In the genomic region with DNA sequence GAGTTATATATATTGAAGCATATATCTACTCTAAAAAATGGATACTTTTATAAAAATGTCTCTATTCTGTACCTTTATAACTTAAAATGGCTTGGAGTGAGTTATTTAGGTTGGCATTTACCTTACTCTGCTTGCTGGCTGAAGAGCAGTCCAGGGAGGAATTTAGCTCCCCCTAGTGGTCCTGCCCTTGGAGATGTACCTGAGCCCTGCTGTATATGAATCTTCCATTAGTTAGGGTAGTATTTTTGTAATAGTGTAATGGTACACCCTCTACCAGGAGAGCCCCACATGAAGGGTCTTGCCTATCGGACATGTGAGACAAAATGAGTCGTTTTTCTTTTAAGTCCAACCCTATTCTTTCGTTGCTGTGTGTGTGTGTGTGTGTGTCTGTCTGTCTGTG, we compare ENCODE assay signal across 8 mouse cellular contexts. TPM values are rescaled to one million over a fixed set of nuclear protein-coding genes. Genes with fewer than 3 reads are reported as not detected.
A peak's percentile ranks its signal among the peaks of the same experiment; 100 is the strongest.
DNase-seq lines count a peak whose midpoint lies in the region; ATAC-seq and TF ChIP-seq lines count a peak whose summit lies in the region.

No protein-coding gene starts in this region.

- peak; percentile 59 for TF ChIP-seq CTCF in midbrain, postnatal 0 days (IDR thresholded peaks at IDR 0.05)

- H3K36me3 ChIP-seq in midbrain, postnatal 0 days (ENCODE audit: insufficient read depth, low read length): peaks cover 4% of the 10 kb centered on the region; the same call in 1 of the 2 replicates
- no peaks in the 10 kb centered on the region for H3K36me3 ChIP-seq in midbrain, embryonic 11.5 days (ENCODE audit: control insufficient read depth, insufficient read depth, low read length)

- DNase-seq in cerebellum, adult 18-20 months: peak; percentile 27 to 28
- DNase-seq in midbrain, postnatal 0 days (ENCODE audit: low spot score): no peak
- no peak for DNase-seq in midbrain, embryonic 11.5 days (ENCODE audit: low spot score, missing footprints)
- peak; percentile 48 to 58 for DNase-seq in cerebellum, postnatal 10 days
- DNase-seq in kidney, postnatal 4 days: peak; percentile 27 to 49
- DNase-seq in retina, embryonic 14.5 days (ENCODE audit: low spot score): peak; percentile 56
- no peak for DNase-seq in right cerebral cortex, postnatal 25 days

- peaks cover 3% of the 10 kb centered on the region; the same call in 1 of the 2 replicates for H3K4me1 ChIP-seq in midbrain, postnatal 0 days (ENCODE audit: insufficient read depth, low read length)
- peaks cover 6% of the 10 kb centered on the region; the same call in 1 of the 2 replicates for H3K4me1 ChIP-seq in midbrain, embryonic 11.5 days (ENCODE audit: control insufficient read depth, insufficient read depth, low read length)

- 85% methylated on average over 3 of the region's 3 CpGs for WGBS in midbrain, postnatal 0 days
- WGBS in midbrain, embryonic 11.5 days: 90% methylated on average over 3 of the region's 3 CpGs

- no peaks in the 10 kb centered on the region for H3K9me3 ChIP-seq in midbrain, postnatal 0 days (ENCODE audit: low read length)
- H3K9me3 ChIP-seq in midbrain, embryonic 11.5 days (ENCODE audit: control insufficient read depth, low read length): no peaks in the 10 kb centered on the region

- ATAC-seq in cerebellum, adult (ENCODE audit: insufficient number of reproducible peaks, low FRiP score, low TSS enrichment): no peak
- no peak for ATAC-seq in midbrain, postnatal 0 days (ENCODE audit: low FRiP score)
- no peak for ATAC-seq in midbrain, embryonic 11.5 days (ENCODE audit: low FRiP score)

- no peaks in the 10 kb centered on the region for H3K27me3 ChIP-seq in midbrain, postnatal 0 days (ENCODE audit: insufficient read depth, low read length)
- no peaks in the 10 kb centered on the region for H3K27me3 ChIP-seq in midbrain, embryonic 11.5 days (ENCODE audit: control insufficient read depth, insufficient read depth, low read length)

- H3K4me2 ChIP-seq in midbrain, postnatal 0 days (ENCODE audit: low read depth, low read length, poor library complexity, severe bottlenecking): no peak overlapping the region
- no peak overlapping the region for H3K4me2 ChIP-seq in midbrain, embryonic 11.5 days

- H3K9ac ChIP-seq in midbrain, postnatal 0 days (replicated peaks; ENCODE audit: low read length, poor library complexity, severe bottlenecking): no peak overlapping the region
- H3K9ac ChIP-seq in midbrain, embryonic 11.5 days (ENCODE audit: low read length): no peak overlapping the region

- H3K4me3 ChIP-seq in midbrain, postnatal 0 days (ENCODE audit: low read depth, low read length): no peak overlapping the region
- H3K4me3 ChIP-seq in midbrain, embryonic 11.5 days (ENCODE audit: low read depth, low read length): no peak overlapping the region

- H3K27ac ChIP-seq in midbrain, postnatal 0 days (ENCODE audit: low read depth, low read length): no peak overlapping the region
- no peak overlapping the region for H3K27ac ChIP-seq in midbrain, embryonic 11.5 days (ENCODE audit: low read depth, low read length)

RNA-seq across cellular contexts. Expression of gene Vwa3a, which starts 11.5 kb away (rescaled TPM):
- 1.6 and 2.4 TPM in 2 replicates for total RNA-seq in midbrain, postnatal 0 days (2014; rRNA removed)
- polyA plus RNA-seq in midbrain, postnatal 0 days (2015; fragmentation: Nextera tagmentation; extraction: Ambion mirVana): 1.8 and 2.3 TPM in 2 replicates
- 0.08 and 0.37 TPM in 2 replicates for polyA plus RNA-seq in midbrain, embryonic 11.5 days (2014; fragmentation: Nextera tagmentation; extraction: Ambion mirVana)

RNA-seq across cellular contexts. Expression of gene Mosmo, which starts 50.2 kb away (rescaled TPM):
- 21.2 and 31.8 TPM in 2 replicates for total RNA-seq in midbrain, postnatal 0 days (2014; rRNA removed)
- 11.5 TPM in 2 replicates for polyA plus RNA-seq in midbrain, postnatal 0 days (2015; fragmentation: Nextera tagmentation; extraction: Ambion mirVana)
- polyA plus RNA-seq in midbrain, embryonic 11.5 days (2014; fragmentation: Nextera tagmentation; extraction: Ambion mirVana): 12.5 and 15.0 TPM in 2 replicates

RNA-seq across cellular contexts. Expression of gene Pdzd9, which starts 57.4 kb away (rescaled TPM):
- 0.33 TPM in 1 of 2 replicates, not detected in the other for total RNA-seq in midbrain, postnatal 0 days (2014; rRNA removed)
- 0.36 and 0.63 TPM in 2 replicates for polyA plus RNA-seq in midbrain, postnatal 0 days (2015; fragmentation: Nextera tagmentation; extraction: Ambion mirVana)
- 0.38 and 0.39 TPM in 2 replicates for polyA plus RNA-seq in midbrain, embryonic 11.5 days (2014; fragmentation: Nextera tagmentation; extraction: Ambion mirVana)

Comparison
In these comparisons a context has a peak if more than half of its experiments do, and no peak if none do; other contexts are left out.
1. DNase-seq: peak in cerebellum, adult 18-20 months (2 of 2), cerebellum, postnatal 10 days (2 of 2), kidney, postnatal 4 days (2 of 2) and retina, embryonic 14.5 days (single experiment); none in midbrain, postnatal 0 days (single experiment), midbrain, embryonic 11.5 days (single experiment) and right cerebral cortex, postnatal 25 days (single experiment).